Mouse (Mus musculus): ENCODE results near the gene Fundc1.

- no peak for TF ChIP-seq CTCF (IDR thresholded peaks at IDR 0.05; ENCODE audit: extremely low read depth, insufficient read depth, low read length)
- peak; percentile 57; the same call in 1 of the 2 replicates for TF ChIP-seq POLR2A (IDR thresholded peaks at IDR 0.05; ENCODE audit: extremely low read depth, insufficient read depth, low read length)
These were observed at the start of gene Fundc1 for GRCm38 (mm10) chrX:17571621-17572459.

Data from cortical plate, adult 2 months (tissue).